Mouse (Mus musculus) granulocyte monocyte progenitor cell, adult 5-6 weeks (primary cell): Measurements from ENCODE around the gene Acly. TPM values are rescaled to one million over a fixed set of nuclear protein-coding genes. Genes with fewer than 3 reads are reported as not detected.
A peak's percentile ranks its signal among the peaks of the same experiment; 100 is the strongest.

Experiments
- ATAC-seq: replicated peaks from 2 replicates; pipeline ENCODE4 v1.8.0; 2016; ENCODE audit warnings: mild to moderate bottlenecking, moderate TSS enrichment, inconsistent platforms; ENCODE audit not compliant: poor library complexity, severe bottlenecking
- total RNA-seq, 2 experiments: library from RNA; stranded (forward) in 1 of 2; stranded (reverse) in 1 of 2; fragments of 200-712, 200-1000 nt in 1 of 2; fragments of >200 nt in 1 of 2; fragmentation: Nextera tagmentation in 1 of 2; gene quantifications; 2 replicates each; pipeline ENCODE4 v1.2.3; 2014 to 2017

The Acly gene
- total RNA-seq (2014; fragmentation: Nextera tagmentation) (93.5 and 98.0 TPM in 2 replicates), total RNA-seq (2017) (101 and 107 TPM in 2 replicates)

GRCm38 (mm10) chr11:100527458-100528374 is at the start of gene Acly:
Acly (minus strand) TSS chr11:100528000.
- peak; percentile 90 for ATAC-seq

DNA sequence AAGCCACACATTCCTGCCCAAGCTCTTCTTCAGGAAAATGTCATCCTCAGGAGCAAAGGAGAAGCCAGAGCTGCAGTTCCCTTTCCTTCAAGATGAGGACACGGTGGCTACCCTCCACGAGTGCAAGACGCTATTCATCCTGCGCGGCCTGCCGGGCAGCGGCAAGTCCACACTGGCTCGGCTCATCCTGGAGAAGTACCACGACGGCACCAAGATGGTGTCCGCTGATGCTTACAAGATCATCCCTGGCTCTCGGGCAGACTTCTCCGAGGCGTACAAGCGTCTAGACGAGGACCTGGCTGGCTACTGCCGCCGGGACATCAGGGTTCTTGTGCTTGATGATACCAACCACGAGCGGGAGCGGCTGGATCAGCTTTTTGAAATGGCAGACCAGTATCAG is 48.5 kb upstream of the Acly start:
- ATAC-seq = no peak

- ATAC-seq = no peak
Measured at GRCm38 (mm10) chr11:100575484-100575855, 47.7 kb upstream of the Acly start.

DNA sequence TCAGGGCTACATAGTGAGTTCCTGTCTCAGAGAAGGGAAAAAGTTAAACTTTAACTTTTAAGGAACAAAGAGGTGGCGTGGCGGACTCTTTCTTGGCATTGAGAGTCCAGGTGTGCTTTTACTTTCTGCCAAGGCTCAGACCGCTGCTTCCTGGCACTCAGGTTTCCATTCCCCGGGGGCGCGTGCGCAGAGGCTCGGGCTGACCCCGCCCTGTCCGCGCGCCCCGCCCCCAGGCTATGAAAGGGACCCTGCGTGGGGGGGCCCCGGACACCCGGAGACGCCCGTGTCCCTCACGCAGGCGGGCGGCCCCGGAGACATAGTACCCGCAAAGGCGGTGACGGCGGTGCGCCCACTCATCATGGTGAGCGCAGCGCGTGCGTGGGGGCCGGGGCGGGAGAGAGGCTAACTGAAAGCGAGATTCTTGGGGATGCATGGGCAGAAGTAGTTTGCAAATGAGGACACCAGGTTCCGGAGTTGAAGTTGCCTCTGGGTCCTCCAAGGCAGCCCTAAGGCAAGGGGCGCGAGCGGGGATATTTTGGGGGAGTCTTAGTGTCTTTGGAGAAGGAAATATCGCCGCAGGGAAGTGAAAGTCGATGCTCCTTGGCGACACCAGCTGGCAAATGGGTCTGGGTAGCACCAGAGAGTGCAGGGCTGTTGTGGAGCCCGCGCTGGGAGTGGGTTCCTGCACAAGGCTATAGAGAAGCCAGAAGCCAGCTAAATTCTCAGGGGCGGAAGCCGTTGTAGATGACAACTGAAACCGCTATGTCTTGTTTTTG is 47.1 kb upstream of the Acly start, which contains the start of gene Cnp:
TSS of gene Cnp (plus strand) at position 197 of the 776 bp plus-strand sequence.
- peak; percentile 62 for ATAC-seq

GRCm38 (mm10) chr11:100574188-100574587 is 46.4 kb upstream of the Acly start:
- no peak for ATAC-seq

DNA sequence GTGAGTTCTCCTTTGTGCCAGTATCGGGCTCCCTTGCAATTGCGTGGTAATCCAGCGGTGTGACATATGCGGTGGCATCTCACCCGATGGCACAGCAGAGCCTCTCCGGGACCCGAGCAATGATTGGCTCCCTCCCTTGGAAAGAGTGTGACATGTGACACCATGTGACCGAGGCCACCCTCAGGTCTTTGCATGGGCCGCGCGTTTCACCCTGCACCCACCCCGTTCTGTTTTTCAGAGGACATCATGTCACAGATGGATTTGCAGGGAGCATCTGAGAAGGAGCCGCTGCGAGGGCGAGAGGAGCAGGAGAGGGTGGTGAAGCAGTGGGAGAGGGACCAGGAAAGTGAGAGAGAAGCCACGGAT is 43.4 kb upstream of the Acly start:
- ATAC-seq = peak; percentile 53

DNA sequence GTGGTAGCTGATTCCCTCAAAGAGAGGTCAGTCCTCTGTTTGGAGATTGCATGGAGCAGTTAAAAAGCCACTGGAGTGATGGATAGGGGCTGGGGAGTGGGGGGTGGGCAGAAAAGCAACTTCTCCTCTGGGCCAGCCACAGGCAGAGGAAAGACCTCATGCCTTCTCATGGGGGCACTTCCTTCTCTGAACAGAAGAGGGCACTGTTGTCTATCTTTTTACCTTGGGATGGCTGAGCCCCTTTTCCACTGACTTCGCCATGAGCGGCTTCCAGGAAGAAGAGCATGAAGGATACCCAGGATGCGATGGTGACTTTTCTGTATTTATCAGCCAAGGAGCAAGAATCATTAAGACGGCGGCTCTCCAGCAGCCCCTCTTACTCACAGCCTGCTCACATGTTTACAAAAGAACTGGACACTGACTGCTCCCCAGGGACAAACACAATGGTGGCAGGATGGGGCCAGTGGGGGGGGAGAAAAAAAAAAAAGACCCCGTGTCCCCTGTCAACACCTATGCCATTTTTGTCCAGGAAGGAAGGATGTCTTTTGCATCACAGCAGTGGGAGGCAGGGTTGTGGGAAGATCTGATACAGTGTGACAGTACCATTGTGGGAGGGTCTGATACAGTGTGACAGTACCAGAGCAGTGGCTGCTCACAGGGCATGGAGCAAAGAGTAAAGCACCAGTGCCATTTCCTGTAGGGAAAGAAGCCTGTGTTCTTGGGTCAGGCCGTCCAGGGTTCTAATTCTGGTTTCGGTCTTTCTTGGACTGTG is 42.8 kb upstream of the Acly start:
- peak; percentile 43 for ATAC-seq

- no peak for ATAC-seq
Measured at GRCm38 (mm10) chr11:100569789-100570188, 42.0 kb upstream of the Acly start.

- no peak for ATAC-seq
Measured at GRCm38 (mm10) chr11:100568692-100569091, 40.9 kb upstream of the Acly start.

- ATAC-seq = peak; percentile 45
Measured at GRCm38 (mm10) chr11:100567815-100568245, 40.0 kb upstream of the Acly start.

DNA sequence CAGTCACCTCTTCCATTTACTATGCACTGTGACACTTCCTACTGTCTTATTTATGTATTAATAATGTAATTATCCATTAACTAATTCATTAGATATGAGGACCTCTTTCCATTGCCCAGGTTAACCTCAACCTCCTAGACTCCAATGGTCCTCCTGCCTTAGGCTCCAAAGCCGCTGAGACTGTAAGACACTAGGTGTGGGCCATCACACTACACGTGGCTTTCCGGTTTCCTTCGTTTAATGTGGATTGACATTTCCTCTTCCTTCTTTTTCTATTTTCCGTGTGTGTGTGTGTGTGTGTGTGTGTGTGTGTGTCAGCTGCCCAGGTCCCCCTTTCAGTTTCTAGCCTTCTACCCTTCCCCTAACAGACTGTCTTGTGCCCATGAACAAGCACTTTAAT is 39.4 kb upstream of the Acly start:
- peak; percentile 20; the same call in 1 of the 2 replicates for ATAC-seq

DNA sequence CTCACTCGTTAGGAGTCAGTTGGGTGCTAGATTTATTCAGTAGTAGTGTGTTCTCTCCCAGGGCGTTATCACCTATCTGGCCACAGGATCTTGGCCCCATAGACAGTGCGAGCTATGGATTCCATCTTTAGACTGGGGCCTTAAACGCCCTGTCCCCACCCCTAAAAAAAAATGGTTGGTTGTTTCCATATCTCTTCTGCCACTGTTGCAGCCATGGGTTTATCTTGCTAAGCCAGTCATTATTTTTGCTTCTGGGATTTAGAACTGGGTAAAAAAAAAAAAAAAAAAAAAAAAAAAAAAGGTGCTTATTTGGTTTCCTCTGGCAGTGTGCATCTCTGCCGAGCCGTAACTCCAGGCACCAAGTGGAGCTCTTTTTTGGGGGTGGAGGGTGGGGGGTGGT is 36.9 kb upstream of the Acly start:
- ATAC-seq = no peak

- ATAC-seq = no peak
Measured at GRCm38 (mm10) chr11:100564297-100564696, 36.5 kb upstream of the Acly start.

DNA sequence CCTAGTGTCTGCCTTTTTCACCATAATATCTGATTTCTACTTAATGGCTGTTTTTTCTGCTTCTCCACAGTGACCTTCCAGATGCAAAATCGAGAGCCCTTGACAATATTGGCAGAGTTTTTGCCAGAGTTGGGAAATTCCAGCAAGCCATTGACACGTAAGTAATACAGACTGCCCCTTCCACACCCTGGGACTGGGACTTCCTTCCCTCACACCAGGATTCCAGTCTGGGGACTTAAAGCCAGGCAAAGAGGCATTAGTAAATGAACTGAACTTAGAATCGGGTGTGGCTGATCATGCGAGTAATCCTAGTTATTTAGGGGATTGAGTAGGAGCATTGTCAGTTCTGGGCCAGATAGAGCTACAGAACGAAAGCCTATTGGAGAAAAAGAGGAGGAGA is 33.9 kb upstream of the Acly start:
- ATAC-seq = no peak

DNA sequence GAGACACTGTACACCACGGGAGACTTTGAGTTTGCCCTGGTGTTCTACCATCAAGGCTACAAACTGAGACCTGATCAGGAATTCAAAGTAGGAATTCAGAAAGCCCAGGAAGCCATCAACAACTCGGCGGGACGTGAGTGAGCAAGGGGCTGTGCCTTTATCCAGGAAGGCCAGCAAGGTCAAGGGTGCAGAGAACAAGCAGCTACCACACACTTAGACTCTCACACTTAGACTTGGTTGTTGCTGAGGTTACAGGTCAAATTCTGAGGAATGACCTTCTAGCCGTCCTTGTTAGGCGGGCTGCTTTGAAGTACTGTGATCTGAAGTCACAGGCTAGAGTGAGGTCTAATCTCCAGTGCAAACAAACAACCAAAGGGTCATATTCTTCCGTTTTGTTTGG is 31.7 kb upstream of the Acly start:
- ATAC-seq = no peak

GRCm38 (mm10) chr11:100557563-100557962 is 29.8 kb upstream of the Acly start:
- no peak for ATAC-seq

DNA sequence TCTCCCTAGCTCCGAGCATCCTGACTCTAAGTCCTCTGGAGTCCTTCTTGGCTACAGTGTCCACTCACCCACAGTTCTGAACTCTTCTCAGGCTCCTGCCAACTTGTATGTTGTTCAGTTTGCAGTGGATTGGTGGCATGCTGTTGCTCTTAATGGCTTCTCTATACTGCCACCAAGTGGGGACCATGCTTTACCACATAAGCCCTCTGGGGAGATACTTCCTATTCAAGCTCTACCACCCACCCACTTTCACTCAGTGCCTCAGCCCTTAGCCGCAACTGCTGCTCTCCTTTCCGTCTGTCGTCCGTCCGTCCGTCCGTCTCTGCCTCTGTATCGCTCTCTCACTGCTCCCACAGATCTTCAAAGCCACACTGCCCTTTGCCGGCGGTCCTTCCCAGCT is 27.8 kb upstream of the Acly start:
- peak; percentile 94 for ATAC-seq

GRCm38 (mm10) chr11:100552842-100553241 is 25.0 kb upstream of the Acly start:
- ATAC-seq = no peak

DNA sequence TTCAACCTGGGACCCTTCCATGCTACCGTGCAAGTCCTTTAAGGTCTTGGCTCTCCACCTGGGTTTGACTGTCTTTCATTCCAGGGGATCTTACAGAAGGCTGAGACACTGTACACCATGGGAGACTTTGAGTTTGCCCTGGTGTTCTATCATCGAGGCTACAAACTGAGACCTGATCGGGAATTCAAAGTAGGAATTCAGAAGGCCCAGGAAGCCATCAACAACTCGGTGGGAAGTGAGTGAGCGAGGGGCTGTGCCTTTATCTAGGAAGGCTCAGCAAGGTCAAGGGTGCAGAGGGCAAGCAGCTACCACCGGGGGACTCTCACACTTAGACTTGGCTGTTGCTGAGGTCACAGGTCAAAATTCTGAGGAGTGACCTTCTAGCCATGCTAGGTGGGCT is 22.3 kb upstream of the Acly start:
- no peak for ATAC-seq

DNA sequence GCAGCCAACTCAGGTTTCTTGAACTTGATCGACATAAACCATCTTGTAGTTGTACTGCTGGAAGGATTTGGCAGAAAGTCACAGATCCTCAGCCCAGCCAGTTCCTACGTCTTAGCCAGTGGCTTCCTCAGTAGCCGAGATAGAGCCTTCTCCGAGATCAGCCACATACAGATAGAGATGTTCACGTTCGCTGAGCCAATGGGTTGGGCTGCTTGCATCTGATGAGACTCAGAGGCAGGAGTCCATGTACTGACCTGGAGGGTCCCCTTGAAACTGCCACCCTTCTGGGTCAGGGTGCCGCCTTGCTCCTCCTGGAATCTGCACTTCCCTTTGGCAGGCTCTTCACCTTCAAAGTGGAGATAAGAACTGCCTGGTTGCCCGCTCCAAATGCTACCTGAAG is 21.7 kb upstream of the Acly start:
- no peak for ATAC-seq

DNA sequence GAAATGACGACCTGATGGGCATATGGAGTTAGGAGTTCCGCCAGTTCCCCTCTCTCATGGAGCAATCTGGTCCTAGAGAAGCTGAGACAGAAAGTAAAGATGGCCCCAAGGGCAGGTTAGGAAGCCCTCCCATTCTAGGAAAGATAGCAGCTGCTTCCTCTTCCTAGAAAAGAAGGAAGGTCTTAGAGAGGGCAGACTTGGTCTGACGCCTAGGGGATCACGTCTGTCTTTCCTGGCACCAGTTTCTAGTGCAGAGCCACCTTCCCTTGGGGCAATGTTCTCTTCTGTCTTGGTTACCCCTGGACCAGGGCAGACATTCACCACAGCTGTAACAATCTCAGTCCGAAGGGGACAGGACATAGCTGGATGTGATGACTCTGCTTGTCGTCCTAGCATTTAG is 20.3 kb upstream of the Acly start:
- ATAC-seq = no peak
